Mouse (Mus musculus): ENCODE measurements around the gene Crlf1. TPM values are rescaled to one million over a fixed set of nuclear protein-coding genes. Genes with fewer than 3 reads are reported as not detected.

Crlf1 gene
- polyA plus RNA-seq, 1 experiment, result 2.1 TPM

DNA sequence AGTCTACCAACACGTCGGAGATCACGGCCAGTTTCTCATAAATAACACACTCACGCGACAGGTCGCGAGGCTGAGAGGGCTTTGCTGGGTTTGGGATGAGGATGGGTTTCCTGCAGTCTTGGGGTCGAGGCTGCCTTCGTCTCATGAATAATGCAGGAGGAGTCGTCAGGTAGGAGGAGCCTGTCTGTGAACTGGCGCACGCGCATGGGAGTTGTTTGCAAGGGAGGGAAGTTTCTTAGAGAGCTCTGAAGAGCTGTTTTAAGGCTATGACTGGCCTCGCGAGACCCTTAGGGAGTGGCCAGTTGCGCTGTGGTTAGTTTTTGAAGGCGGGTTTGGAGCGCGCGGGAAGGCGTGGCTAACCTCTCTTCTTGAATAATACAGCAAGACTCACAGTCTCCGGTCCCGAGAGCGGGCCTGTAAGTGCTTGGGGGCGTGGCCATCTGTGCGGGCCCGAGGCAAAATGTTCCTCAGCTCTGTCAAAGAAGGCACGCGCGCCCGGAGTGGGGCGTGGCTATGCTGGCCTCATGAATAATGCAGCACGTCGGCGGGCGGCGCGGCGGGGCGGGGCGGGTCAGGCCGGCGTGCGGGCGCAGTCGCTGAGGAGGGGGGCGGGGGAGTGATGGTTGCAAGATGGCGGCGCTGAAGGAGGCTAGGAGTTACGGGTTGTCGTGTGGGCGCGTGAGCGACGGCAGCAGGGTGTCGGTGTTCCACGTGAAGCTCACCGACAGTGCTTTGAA, 46.3 kb downstream of the Crlf1 start, which contains the start of gene Ell:
TSS of gene Ell (plus strand) at position 381 of the 737 bp plus-strand sequence.
- TF ChIP-seq CTCF (IDR thresholded peaks at IDR 0.05; ENCODE audit: extremely low read depth, insufficient read depth, low read length), result no peak
- peak; percentile 74 for TF ChIP-seq POLR2A (IDR thresholded peaks at IDR 0.05; ENCODE audit: extremely low read depth, insufficient read depth, low read length)
- peak within 1 kb of the TSS; percentile 58 for H3K27ac ChIP-seq (ENCODE audit: insufficient read depth, low read length)
- peaks cover 3% of the 10 kb centered on the region; the same call in 1 of the 2 replicates for H3K4me1 ChIP-seq (ENCODE audit: control insufficient read depth, insufficient read depth, low read length)
- H3K4me3 ChIP-seq (ENCODE audit: insufficient read depth, low read length), result peak within 1 kb of the TSS; percentile 43

DNA sequence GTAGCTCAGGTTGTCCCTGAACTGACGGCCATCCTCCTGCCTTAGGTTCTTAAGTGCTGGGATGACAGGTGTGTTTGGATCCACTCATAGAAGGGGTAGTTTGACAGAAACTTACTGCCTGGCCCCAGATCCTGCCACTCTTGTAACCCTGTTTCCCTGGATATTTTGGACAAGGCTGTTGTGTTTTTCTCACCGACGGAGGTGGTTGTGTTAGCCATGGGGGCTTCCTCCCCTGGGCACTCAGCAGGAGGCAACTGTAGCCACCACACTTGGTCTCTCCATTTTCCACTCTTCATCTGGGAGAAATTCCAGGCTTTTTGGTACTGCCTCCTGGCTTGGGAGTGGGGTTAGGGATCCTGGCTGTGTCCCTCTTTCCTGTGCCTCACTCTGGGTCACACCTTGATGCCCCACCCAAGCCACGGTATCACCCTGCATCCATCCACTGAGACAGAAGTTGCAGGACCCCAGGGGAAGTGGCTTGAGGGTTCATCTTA, 47.1 kb downstream of the Crlf1 start:
- no peak for TF ChIP-seq POLR2A (IDR thresholded peaks at IDR 0.05; ENCODE audit: extremely low read depth, insufficient read depth, low read length)
- TF ChIP-seq CTCF (IDR thresholded peaks at IDR 0.05; ENCODE audit: extremely low read depth, insufficient read depth, low read length), result no peak
- peak overlapping the region; percentile 43 for H3K4me3 ChIP-seq (ENCODE audit: insufficient read depth, low read length)
- H3K27ac ChIP-seq (ENCODE audit: insufficient read depth, low read length), result 0 out of 2 replicates have a peak overlapping the region, but pooled peaks have one; percentile 16
- peaks cover 6% of the 10 kb centered on the region; the same call in 1 of the 2 replicates for H3K4me1 ChIP-seq (ENCODE audit: control insufficient read depth, insufficient read depth, low read length)

DNA sequence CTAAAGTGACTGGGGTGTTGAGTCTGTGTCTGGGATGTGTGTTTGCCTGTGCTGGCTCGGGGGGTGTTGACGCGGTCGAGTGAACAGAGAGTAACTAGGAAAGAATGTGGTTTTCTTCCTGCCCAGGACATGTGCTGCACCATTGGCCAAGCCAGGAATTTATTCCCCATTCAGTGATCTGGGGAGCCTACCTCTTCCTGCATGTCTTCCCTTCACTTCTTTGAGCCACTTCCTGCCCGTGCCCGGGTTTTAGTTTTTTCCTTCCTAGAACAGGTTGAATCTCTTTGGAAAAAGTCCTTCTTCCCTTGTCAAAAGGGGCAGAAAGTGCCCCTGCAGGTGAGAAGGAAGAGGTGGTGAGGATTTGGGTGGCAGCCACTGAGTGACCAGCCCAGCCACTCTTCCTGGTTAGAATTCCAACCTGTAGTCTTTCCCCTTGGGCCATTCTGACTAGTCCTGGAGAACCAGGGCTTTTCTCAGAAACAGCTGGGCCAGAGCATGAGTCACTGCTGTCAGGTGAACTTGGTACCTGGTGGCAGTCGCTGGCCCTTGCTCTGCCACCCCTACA, 47.6 kb downstream of the Crlf1 start:
- no peak for TF ChIP-seq POLR2A (IDR thresholded peaks at IDR 0.05; ENCODE audit: extremely low read depth, insufficient read depth, low read length)
- TF ChIP-seq CTCF (IDR thresholded peaks at IDR 0.05; ENCODE audit: extremely low read depth, insufficient read depth, low read length), result no peak
- Histone ChIP-seq H3K4me1 (ENCODE audit: control insufficient read depth, insufficient read depth, low read length) (peaks cover 8% of the 10 kb centered on the region; the same call in 1 of the 2 replicates), H3K4me3 (ENCODE audit: insufficient read depth, low read length) (peak overlapping the region; percentile 43), H3K27ac (ENCODE audit: insufficient read depth, low read length) (no peak overlapping the region)

DNA sequence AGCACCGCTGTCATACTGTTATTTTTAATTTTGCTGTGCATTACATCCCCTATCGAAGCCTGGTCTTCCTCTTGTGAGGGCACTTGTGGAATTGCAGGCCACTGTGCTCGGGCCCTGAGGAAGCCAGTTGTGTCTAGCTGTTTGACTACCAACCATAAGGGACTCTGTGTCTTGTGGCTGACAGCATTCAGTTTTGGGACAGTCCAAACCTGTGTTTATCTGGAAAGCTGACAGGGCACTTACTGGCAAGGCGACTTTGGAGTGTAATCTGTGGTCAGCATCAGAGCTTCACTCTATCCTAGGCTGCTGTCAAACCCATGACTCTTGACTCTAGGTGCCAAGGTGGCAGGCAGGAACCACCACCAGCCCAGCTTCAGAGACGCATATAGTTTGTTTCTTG, 48.1 kb downstream of the Crlf1 start:
- TF ChIP-seq POLR2A (IDR thresholded peaks at IDR 0.05; ENCODE audit: extremely low read depth, insufficient read depth, low read length) (no peak), CTCF (IDR thresholded peaks at IDR 0.05; ENCODE audit: extremely low read depth, insufficient read depth, low read length) (no peak)
- H3K4me3 ChIP-seq (ENCODE audit: insufficient read depth, low read length), result peak overlapping the region; percentile 43; the same call in 1 of the 2 replicates
- H3K4me1 ChIP-seq (ENCODE audit: control insufficient read depth, insufficient read depth, low read length), result peaks cover 8% of the 10 kb centered on the region; the same call in 1 of the 2 replicates
- no peak overlapping the region for H3K27ac ChIP-seq (ENCODE audit: insufficient read depth, low read length)

DNA sequence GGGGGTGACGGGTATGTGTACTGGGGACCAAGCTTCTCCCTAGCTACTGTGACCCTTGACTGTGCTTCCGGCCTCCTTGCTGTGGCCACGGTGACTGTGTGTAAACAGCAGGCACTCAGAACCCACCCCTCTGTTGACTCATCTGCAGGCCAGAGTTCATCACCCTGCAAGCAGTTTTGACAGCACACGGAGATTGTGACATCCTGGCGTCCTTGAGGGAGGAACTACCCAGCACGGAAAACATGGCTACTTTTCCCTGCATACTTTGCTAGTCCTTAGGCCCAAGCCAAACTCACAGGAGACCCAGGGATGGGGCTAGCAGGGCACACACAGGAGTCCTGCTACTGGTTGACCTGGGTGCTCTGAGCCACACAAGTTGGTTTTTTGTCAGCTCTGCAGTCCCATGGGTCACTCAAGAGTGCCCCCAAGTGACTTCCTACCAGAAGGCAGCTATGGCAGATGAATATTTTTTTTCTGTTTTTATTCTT, 51.3 kb downstream of the Crlf1 start:
- peaks cover 8% of the 10 kb centered on the region; the same call in 1 of the 2 replicates for H3K4me1 ChIP-seq (ENCODE audit: control insufficient read depth, insufficient read depth, low read length)
- no peak overlapping the region for H3K4me3 ChIP-seq (ENCODE audit: insufficient read depth, low read length)
- TF ChIP-seq POLR2A (IDR thresholded peaks at IDR 0.05; ENCODE audit: extremely low read depth, insufficient read depth, low read length) (no peak), CTCF (IDR thresholded peaks at IDR 0.05; ENCODE audit: extremely low read depth, insufficient read depth, low read length) (peak; percentile 45; the same call in 1 of the 2 replicates)
- H3K27ac ChIP-seq (ENCODE audit: insufficient read depth, low read length), result no peak overlapping the region

- Histone ChIP-seq H3K4me3 (ENCODE audit: insufficient read depth, low read length) (no peak overlapping the region), H3K4me1 (ENCODE audit: control insufficient read depth, insufficient read depth, low read length) (peaks cover 12% of the 10 kb centered on the region; the same call in 1 of the 2 replicates), H3K27ac (ENCODE audit: insufficient read depth, low read length) (no peak overlapping the region)
- TF ChIP-seq CTCF (IDR thresholded peaks at IDR 0.05; ENCODE audit: extremely low read depth, insufficient read depth, low read length) (no peak), POLR2A (IDR thresholded peaks at IDR 0.05; ENCODE audit: extremely low read depth, insufficient read depth, low read length) (no peak)
Measured at GRCm38 (mm10) chr8:70546412-70546811, 53.5 kb downstream of the Crlf1 start.

- Histone ChIP-seq H3K27ac (ENCODE audit: insufficient read depth, low read length) (no peak overlapping the region), H3K4me1 (ENCODE audit: control insufficient read depth, insufficient read depth, low read length) (peaks cover 18% of the 10 kb centered on the region), H3K4me3 (ENCODE audit: insufficient read depth, low read length) (no peak overlapping the region)
- TF ChIP-seq POLR2A (IDR thresholded peaks at IDR 0.05; ENCODE audit: extremely low read depth, insufficient read depth, low read length) (no peak), CTCF (IDR thresholded peaks at IDR 0.05; ENCODE audit: extremely low read depth, insufficient read depth, low read length) (no peak)
Measured at GRCm38 (mm10) chr8:70547762-70548161, 54.8 kb downstream of the Crlf1 start.

DNA sequence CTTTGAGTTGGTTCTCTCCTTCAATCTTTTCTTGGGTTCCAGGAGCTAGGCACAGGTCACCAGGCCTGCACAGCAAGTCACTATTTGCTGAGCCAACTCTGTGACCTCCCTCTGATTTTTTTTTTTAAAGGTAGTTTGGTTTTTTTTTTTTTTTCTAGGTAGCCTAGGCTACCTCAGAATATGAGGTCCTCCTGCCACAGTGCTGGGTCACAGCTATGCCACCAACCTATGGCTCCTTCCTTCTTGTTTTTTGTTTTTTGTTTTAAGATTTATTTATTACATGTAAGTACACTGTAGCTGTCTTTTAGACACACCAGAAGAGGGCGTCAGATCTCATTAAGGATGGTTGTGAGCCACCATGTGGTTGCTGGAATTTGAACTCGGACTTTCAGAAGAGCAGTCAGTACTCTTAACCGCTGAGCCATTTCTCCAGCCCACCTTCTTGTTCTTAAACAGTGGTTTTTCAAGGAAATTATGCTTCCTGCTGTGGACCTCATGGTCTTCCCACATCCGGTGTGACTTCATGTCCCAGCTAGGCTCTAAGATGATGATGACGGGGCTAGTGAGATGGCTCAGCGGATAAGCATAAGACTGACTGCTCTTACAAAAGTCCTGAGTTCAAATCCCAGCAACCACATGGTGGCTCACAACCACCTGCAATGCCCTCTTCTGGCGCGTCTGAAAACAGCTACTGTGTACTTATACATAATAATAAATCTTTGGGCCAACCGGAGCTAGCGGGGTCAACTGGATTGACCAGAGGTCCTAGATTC, 56.6 kb downstream of the Crlf1 start:
- TF ChIP-seq POLR2A (IDR thresholded peaks at IDR 0.05; ENCODE audit: extremely low read depth, insufficient read depth, low read length), result no peak
- no peak for TF ChIP-seq CTCF (IDR thresholded peaks at IDR 0.05; ENCODE audit: extremely low read depth, insufficient read depth, low read length)

More for the DNA sequence above, 56.6 kb downstream of the Crlf1 start:
- H3K4me1 ChIP-seq (ENCODE audit: control insufficient read depth, insufficient read depth, low read length), result peaks cover 24% of the 10 kb centered on the region
- no peak overlapping the region for H3K4me3 ChIP-seq (ENCODE audit: insufficient read depth, low read length)
- no peak overlapping the region for H3K27ac ChIP-seq (ENCODE audit: insufficient read depth, low read length)
